Mouse (Mus musculus): ENCODE data around the gene Ppp1cb. TPM values are rescaled to one million over a fixed set of nuclear protein-coding genes. Genes with fewer than 3 reads are reported as not detected.

Gene Ppp1cb
- total RNA-seq, 4 experiments from 2014 or later, result 366 to 393 (median 386) TPM

Other genes starting within 250 kb of the Ppp1cb start
- 1 to 10 TPM in 1 of 4 experiments, under 1 TPM in 3; 0.85 to 1.7 (median 0.94) TPM for gene Plb1, start 226.1 kb upstream of the Ppp1cb start, total RNA-seq (2022)
- 10 to 100 TPM; 12.8 to 15.5 (median 14.2) TPM for gene Yes1, start 152.3 kb downstream of the Ppp1cb start, total RNA-seq (2022)